Mouse (Mus musculus) lung, adult 2 months (tissue): ENCODE data around the gene Nr1i3.

Experiments
- CTCF ChIP-seq: fragments of 200-500 bp; IDR thresholded peaks from 2 replicates; pipeline ENCODE4 v1.5.1; 2011; ENCODE audit warnings: mild to moderate bottlenecking, low read length, control low read depth; ENCODE audit not compliant: insufficient read depth
- POLR2A ChIP-seq: fragments of 200-500 bp; IDR thresholded peaks from 2 replicates; pipeline ENCODE4 v1.6.1; 2011; ENCODE audit warnings: low read depth, mild to moderate bottlenecking, control low read depth, low read length, borderline replicate concordance; ENCODE audit errors: extremely low read depth

DNA sequence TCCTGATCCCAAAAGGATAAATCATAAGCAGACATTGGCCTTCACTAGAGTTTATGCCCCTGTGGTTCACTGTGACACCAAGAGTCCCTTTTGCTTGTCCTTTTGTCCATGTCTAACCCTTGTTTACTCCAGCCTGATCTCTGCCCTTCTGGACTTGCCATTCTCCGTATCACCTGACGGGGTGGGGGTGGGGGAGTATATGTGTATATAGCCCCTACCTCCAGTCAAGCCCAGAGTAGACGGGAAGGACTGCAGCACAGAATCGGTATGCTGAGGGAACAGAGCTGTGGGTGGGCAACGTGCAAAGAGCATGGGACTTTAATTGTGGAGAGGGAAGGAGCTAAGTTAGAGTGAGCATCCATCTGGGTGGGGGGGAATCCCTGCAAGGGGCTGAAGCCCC is 11.1 kb downstream of the Nr1i3 start, which contains the start of gene Apoa2:
- TF ChIP-seq POLR2A (no peak), CTCF (no peak)
